Mouse (Mus musculus) limb, embryonic 15.5 days (tissue): ENCODE data around the gene AU022252. TPM values are rescaled to one million over a fixed set of nuclear protein-coding genes. Genes with fewer than 3 reads are reported as not detected.

Experiments
- polyA plus RNA-seq: library from polyadenylated mRNA; unstranded; fragments of >200 nt; fragmentation: Nextera tagmentation; extraction: Ambion mirVana; gene quantifications from 2 replicates; pipeline ENCODE4 v1.2.1, GENCODE M21; 2015

AU022252 gene
- polyA plus RNA-seq, 1 experiment from 2014 or later, result 35.4 TPM

Other genes starting within 250 kb of the AU022252 start
- 179 and 208 TPM in 2 replicates for gene Slc2a1, start 124.0 kb downstream of the AU022252 start, polyA plus RNA-seq
- 7.0 and 7.7 TPM in 2 replicates for gene Zfp691, start 58.5 kb downstream of the AU022252 start, polyA plus RNA-seq
- 1.3 and 3.4 TPM in 2 replicates for gene Ermap, start 42.7 kb downstream of the AU022252 start, polyA plus RNA-seq
- 190 and 212 TPM in 2 replicates for gene Svbp, start 37.4 kb downstream of the AU022252 start, polyA plus RNA-seq
- gene Tmem269, start 14.5 kb downstream of the AU022252 start, polyA plus RNA-seq, result not detected in 2 replicates
- 83.6 and 86.7 TPM in 2 replicates for gene P3h1, start 203 bp upstream of the AU022252 start, polyA plus RNA-seq
- gene Cldn19, start 22.7 kb upstream of the AU022252 start, polyA plus RNA-seq, result 0.05 and 0.12 TPM in 2 replicates
- 488 and 527 TPM in 2 replicates for gene Ybx1, start 61.9 kb upstream of the AU022252 start, polyA plus RNA-seq
- gene Ppih, start 87.8 kb upstream of the AU022252 start, polyA plus RNA-seq, result 72.6 and 74.8 TPM in 2 replicates
- gene Ccdc30, start 182.8 kb upstream of the AU022252 start, polyA plus RNA-seq, result 3.1 and 5.8 TPM in 2 replicates
- gene Ppcs, start 189.7 kb upstream of the AU022252 start, polyA plus RNA-seq, result 26.6 and 29.2 TPM in 2 replicates
- gene Zmynd12, start 190.1 kb upstream of the AU022252 start, polyA plus RNA-seq, result 0.10 and 0.27 TPM in 2 replicates